Mouse (Mus musculus): ENCODE measurements around the gene Usp21.

GRCm38 (mm10) chr1:171257781-171258180 is 30.0 kb downstream of the Usp21 start:
- TF ChIP-seq CTCF (IDR thresholded peaks at IDR 0.05; ENCODE audit: low read depth, low read length) (no peak), POLR2A (IDR thresholded peaks at IDR 0.05; ENCODE audit: insufficient read depth, low read length) (no peak)
